Mouse (Mus musculus): ENCODE data around the gene Nudt21. TPM values are rescaled to one million over a fixed set of nuclear protein-coding genes. Genes with fewer than 3 reads are reported as not detected.

Nudt21 gene
- total and polyA plus RNA-seq, 2 experiments from 2014 or later: 26.0 to 61.5 TPM

DNA sequence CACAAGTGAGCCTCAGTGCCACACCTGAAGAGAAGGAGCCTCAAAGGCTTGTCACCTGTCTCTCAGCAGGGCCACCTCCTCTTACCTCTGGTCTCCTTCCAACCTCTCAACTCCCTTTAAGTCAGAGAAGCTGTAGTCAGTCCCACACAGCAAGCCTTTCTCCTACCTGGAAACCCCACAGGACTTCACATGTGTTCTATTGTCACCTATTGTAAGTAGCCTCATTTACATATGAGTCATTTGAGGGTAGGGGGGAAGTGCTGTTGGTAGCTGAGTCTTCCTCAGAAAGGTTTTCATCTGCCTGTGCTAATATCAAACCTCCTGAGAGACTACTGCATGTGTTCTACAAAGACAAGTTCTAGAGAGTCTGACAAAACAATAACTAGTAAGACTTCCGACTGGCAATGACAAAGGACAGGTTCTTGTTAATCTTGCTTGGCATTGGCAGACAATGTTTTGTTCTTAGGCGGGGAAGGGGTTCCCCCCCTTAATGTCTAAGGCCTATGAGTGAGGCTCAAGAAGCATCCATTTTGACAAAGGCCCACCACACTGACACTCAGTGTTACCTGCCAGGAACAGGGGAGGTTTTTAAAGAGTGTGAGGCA lies 26.6 kb downstream of the Nudt21 start:
- Histone ChIP-seq H3K36me3 (replicated peaks; ENCODE audit: control insufficient read depth, insufficient read depth, low read length) (no peaks in the 10 kb centered on the region), H3K4me3 (ENCODE audit: low read depth, low read length) (no peak overlapping the region)

DNA sequence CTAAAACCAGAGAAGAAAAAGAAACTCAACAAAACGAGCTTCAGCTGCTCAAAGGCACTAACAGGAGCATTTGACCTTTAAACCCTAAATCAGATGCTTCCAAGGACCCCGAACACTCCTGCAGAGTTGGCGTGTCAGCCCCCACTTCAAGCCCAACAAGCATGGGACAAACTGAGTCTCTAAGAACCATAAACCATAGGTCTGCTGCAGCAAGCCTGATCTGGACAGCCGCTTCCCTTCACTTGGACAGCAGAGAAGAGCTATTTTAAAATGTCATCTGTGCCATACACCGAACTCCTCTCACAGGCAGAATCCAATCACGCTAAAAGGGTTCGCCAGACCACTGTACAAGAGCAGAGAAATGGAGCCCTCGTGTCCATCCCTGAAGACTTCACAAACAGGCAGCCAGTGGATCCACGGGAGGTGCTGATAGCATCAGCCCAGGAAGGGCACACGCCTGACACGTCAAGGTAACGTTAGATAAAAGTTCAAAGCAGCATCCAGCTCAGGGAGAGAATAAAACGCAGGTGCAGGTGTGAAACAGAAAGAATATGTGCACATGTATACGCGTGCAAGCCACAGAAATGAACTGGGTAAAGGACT lies 27.5 kb downstream of the Nudt21 start:
- H3K4me1 ChIP-seq (ENCODE audit: control insufficient read depth, insufficient read depth): peaks cover 15% of the 10 kb centered on the region
- 47% methylated on average over 15 of the region's 15 CpGs for WGBS
- 0 out of 2 replicates have a peak overlapping the region, but pooled peaks have one; percentile 8 for H3K9ac ChIP-seq (replicated peaks; ENCODE audit: low read depth, low read length)
- H3K9me3 ChIP-seq (replicated peaks; ENCODE audit: control insufficient read depth, low read length): no peaks in the 10 kb centered on the region
- H3K36me3 ChIP-seq (replicated peaks; ENCODE audit: control insufficient read depth, insufficient read depth, low read length): no peaks in the 10 kb centered on the region; the same call in 1 of the 2 replicates
- H3K4me2 ChIP-seq (ENCODE audit: low read depth, low read length): 0 out of 2 replicates have a peak overlapping the region, but pooled peaks have one; percentile 9
- H3K27ac ChIP-seq (ENCODE audit: low read depth): no peak overlapping the region; the same call in 1 of the 2 replicates
- TF ChIP-seq CTCF (IDR thresholded peaks at IDR 0.05; ENCODE audit: low read depth) (no peak), EP300 (IDR thresholded peaks at IDR 0.05; ENCODE audit: low read depth) (no peak)
- H3K4me3 ChIP-seq (ENCODE audit: low read depth, low read length): no peak overlapping the region
- no peak for ATAC-seq (ENCODE audit: insufficient read depth, low read depth)
- DNase-seq (ENCODE audit: low spot score): no peak
- no peaks in the 10 kb centered on the region for H3K27me3 ChIP-seq (ENCODE audit: control insufficient read depth, insufficient read depth, low read length)

More for the DNA sequence above, 26.6 kb downstream of the Nudt21 start:
- Histone ChIP-seq H3K9me3 (replicated peaks; ENCODE audit: control insufficient read depth, low read length) (no peaks in the 10 kb centered on the region), H3K9ac (replicated peaks; ENCODE audit: low read depth, low read length) (no peak overlapping the region), H3K4me2 (ENCODE audit: low read depth, low read length) (no peak overlapping the region), H3K4me1 (ENCODE audit: control insufficient read depth, insufficient read depth) (peaks cover 15% of the 10 kb centered on the region), H3K27ac (ENCODE audit: low read depth) (no peak overlapping the region), H3K27me3 (ENCODE audit: control insufficient read depth, insufficient read depth, low read length) (no peaks in the 10 kb centered on the region)
- ATAC-seq (ENCODE audit: insufficient read depth, low read depth) (no peak), DNase-seq (ENCODE audit: low spot score) (no peak)
- TF ChIP-seq EP300 (IDR thresholded peaks at IDR 0.05; ENCODE audit: low read depth): no peak
- no peak for TF ChIP-seq CTCF (IDR thresholded peaks at IDR 0.05; ENCODE audit: low read depth)
- WGBS: 69% methylated on average over 2 of the region's 2 CpGs

DNA sequence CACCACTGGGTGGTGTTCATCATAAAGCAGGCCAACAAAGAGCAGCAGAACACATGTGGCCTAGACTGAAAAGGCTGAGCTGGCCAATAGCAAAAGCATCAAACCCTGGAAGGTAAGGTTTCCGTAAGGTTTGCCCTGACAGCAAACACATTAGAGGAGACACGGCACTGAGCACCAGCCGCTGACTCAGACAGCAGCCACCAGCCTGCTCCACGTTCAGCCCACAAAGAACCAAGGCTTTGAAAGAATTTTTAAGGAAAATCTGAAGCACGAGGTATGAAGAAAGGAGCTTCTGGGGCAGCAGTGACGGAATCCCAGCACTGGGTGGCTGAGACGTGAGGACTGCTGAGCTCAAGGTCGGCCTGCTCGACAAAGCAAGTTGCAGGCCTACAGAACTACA lies 32.7 kb downstream of the Nudt21 start:
- WGBS: 85% methylated on average over 9 of the region's 9 CpGs
- no peaks in the 10 kb centered on the region for H3K9me3 ChIP-seq (replicated peaks; ENCODE audit: control insufficient read depth, low read length)
- H3K9ac ChIP-seq (replicated peaks; ENCODE audit: low read depth, low read length): no peak overlapping the region
- H3K4me3 ChIP-seq (ENCODE audit: low read depth, low read length): no peak overlapping the region
- H3K36me3 ChIP-seq (replicated peaks; ENCODE audit: control insufficient read depth, insufficient read depth, low read length): peaks cover 42% of the 10 kb centered on the region
- H3K4me2 ChIP-seq (ENCODE audit: low read depth, low read length): no peak overlapping the region
- TF ChIP-seq EP300 (IDR thresholded peaks at IDR 0.05; ENCODE audit: low read depth) (no peak), CTCF (IDR thresholded peaks at IDR 0.05; ENCODE audit: low read depth) (no peak)
- DNase-seq (ENCODE audit: low spot score): no peak
- no peaks in the 10 kb centered on the region for H3K27me3 ChIP-seq (ENCODE audit: control insufficient read depth, insufficient read depth, low read length)
- peaks cover 4% of the 10 kb centered on the region for H3K4me1 ChIP-seq (ENCODE audit: control insufficient read depth, insufficient read depth)
- H3K27ac ChIP-seq (ENCODE audit: low read depth): no peak overlapping the region
- ATAC-seq (ENCODE audit: insufficient read depth, low read depth): no peak

DNA sequence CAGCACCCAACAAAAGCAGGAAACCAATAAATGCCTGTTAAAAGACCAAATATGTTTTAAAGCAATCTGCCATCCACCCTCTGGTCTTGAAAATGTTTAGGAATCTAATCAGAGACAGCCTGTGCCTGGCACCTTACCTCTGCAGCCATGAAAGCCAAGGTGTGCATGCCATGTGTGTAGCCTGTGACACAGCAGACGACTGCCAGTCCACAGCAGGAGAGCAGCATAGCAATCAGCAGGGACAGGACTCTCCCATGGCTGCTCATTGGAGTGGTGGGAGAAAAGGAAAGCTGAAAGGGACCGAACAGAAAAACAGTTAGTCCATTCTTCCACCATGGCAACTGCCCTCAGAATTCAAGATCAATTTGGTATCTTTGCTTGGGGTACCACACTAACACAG lies 37.9 kb downstream of the Nudt21 start:
- no peak overlapping the region for H3K9ac ChIP-seq (replicated peaks; ENCODE audit: low read depth, low read length)
- no peaks in the 10 kb centered on the region for H3K9me3 ChIP-seq (replicated peaks; ENCODE audit: control insufficient read depth, low read length)
- no peak overlapping the region for H3K27ac ChIP-seq (ENCODE audit: low read depth)
- no peak for DNase-seq (ENCODE audit: low spot score)
- H3K36me3 ChIP-seq (replicated peaks; ENCODE audit: control insufficient read depth, insufficient read depth, low read length): peaks cover 54% of the 10 kb centered on the region
- no peaks in the 10 kb centered on the region for H3K27me3 ChIP-seq (ENCODE audit: control insufficient read depth, insufficient read depth, low read length)
- WGBS: 90% methylated on average over 2 of the region's 2 CpGs
- no peak for TF ChIP-seq CTCF (IDR thresholded peaks at IDR 0.05; ENCODE audit: low read depth)
- TF ChIP-seq EP300 (IDR thresholded peaks at IDR 0.05; ENCODE audit: low read depth): no peak
- no peaks in the 10 kb centered on the region for H3K4me1 ChIP-seq (ENCODE audit: control insufficient read depth, insufficient read depth)
- no peak for ATAC-seq (ENCODE audit: insufficient read depth, low read depth)
- H3K4me2 ChIP-seq (ENCODE audit: low read depth, low read length): no peak overlapping the region
- no peak overlapping the region for H3K4me3 ChIP-seq (ENCODE audit: low read depth, low read length)

GRCm38 (mm10) chr8:93989739-93990138 lies 47.1 kb downstream of the Nudt21 start:
- no peak for TF ChIP-seq CTCF (IDR thresholded peaks at IDR 0.05; ENCODE audit: low read depth)
- TF ChIP-seq EP300 (IDR thresholded peaks at IDR 0.05; ENCODE audit: low read depth): no peak
- DNase-seq (ENCODE audit: low spot score) (no peak), ATAC-seq (ENCODE audit: insufficient read depth, low read depth) (no peak)
- no peak overlapping the region for H3K4me3 ChIP-seq (ENCODE audit: low read depth, low read length)
- no peak overlapping the region for H3K4me2 ChIP-seq (ENCODE audit: low read depth, low read length)
- H3K27ac ChIP-seq (ENCODE audit: low read depth): no peak overlapping the region
- peaks cover 6% of the 10 kb centered on the region for H3K9me3 ChIP-seq (replicated peaks; ENCODE audit: control insufficient read depth, low read length)
- WGBS: 92% methylated on average over 4 of the region's 4 CpGs
- no peaks in the 10 kb centered on the region for H3K27me3 ChIP-seq (ENCODE audit: control insufficient read depth, insufficient read depth, low read length)
- no peaks in the 10 kb centered on the region for H3K4me1 ChIP-seq (ENCODE audit: control insufficient read depth, insufficient read depth)
- H3K9ac ChIP-seq (replicated peaks; ENCODE audit: low read depth, low read length): no peak overlapping the region
- H3K36me3 ChIP-seq (replicated peaks; ENCODE audit: control insufficient read depth, insufficient read depth, low read length): peaks cover 33% of the 10 kb centered on the region

All from heart, postnatal 0 days (tissue).